Mouse (Mus musculus): ENCODE measurements around the gene Mrgpra6.

DNA sequence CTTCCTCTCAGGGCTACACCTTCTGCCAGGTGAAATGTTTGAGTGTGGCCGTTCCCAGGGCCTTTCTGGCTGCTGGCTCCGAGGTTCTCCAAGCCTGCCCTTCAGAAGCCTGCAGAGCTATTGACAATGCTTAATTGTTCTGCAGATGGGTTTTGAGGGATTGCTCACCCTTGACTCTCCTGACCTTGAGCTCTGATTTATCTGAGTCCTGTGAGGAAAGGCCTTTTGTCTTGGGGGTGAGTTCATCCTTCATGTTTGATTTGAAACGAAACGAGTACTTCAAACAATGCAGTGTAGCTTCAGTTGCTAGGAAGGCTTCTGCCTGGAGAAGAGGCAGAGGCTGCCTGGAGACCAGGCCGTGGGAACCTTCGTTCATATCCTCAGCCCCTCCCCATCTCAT is 60.4 kb downstream of the Mrgpra6 start:
- TF ChIP-seq CTCF (IDR thresholded peaks at IDR 0.05; ENCODE audit: low read depth, low read length) (no peak), POLR2A (IDR thresholded peaks at IDR 0.05; ENCODE audit: extremely low read depth, insufficient read depth, low read length) (no peak)
